Mouse (Mus musculus): ENCODE measurements around the gene Bglap2. TPM values are rescaled to one million over a fixed set of nuclear protein-coding genes. Genes with fewer than 3 reads are reported as not detected.

Bglap2 gene
- polyA plus RNA-seq, 1 experiment from 2014 or later, result not detected

GRCm38 (mm10) chr3:88363700-88364099 lies 14.8 kb downstream of the Bglap2 start:
- no peaks in the 10 kb centered on the region for H3K9me3 ChIP-seq (replicated peaks; ENCODE audit: control insufficient read depth, low read length)
- WGBS (ENCODE audit: insufficient replicate concordance), result 22% methylated on average over 4 of the region's 4 CpGs
- H3K27me3 ChIP-seq (ENCODE audit: control insufficient read depth, insufficient read depth, low read depth, low read length), result peaks cover 17% of the 10 kb centered on the region
- peak; percentile 94 for ATAC-seq (ENCODE audit: low read depth)
- peaks cover 36% of the 10 kb centered on the region for H3K36me3 ChIP-seq (ENCODE audit: control insufficient read depth, insufficient read depth)
- H3K9ac ChIP-seq (ENCODE audit: low read depth, low read length), result peak overlapping the region; percentile 59
- H3K4me1 ChIP-seq (ENCODE audit: control insufficient read depth, low read depth, low read length), result peaks cover 53% of the 10 kb centered on the region
- peak overlapping the region; percentile 59 for H3K4me3 ChIP-seq (ENCODE audit: low read depth, low read length)
- H3K4me2 ChIP-seq (ENCODE audit: low read depth, low read length), result peak overlapping the region; percentile 67
- peak overlapping the region; percentile 87 for H3K27ac ChIP-seq (ENCODE audit: low read length)

GRCm38 (mm10) chr3:88361612-88362313 lies 16.7 kb downstream of the Bglap2 start:
- H3K4me1 ChIP-seq (ENCODE audit: control insufficient read depth, low read depth, low read length), result peaks cover 51% of the 10 kb centered on the region
- peaks cover 17% of the 10 kb centered on the region for H3K27me3 ChIP-seq (ENCODE audit: control insufficient read depth, insufficient read depth, low read depth, low read length)
- H3K4me3 ChIP-seq (ENCODE audit: low read depth, low read length), result no peak overlapping the region
- no peak for ATAC-seq (ENCODE audit: low read depth)
- 80% methylated on average over 2 of the region's 2 CpGs for WGBS (ENCODE audit: insufficient replicate concordance)
- no peak overlapping the region for H3K4me2 ChIP-seq (ENCODE audit: low read depth, low read length)
- H3K9ac ChIP-seq (ENCODE audit: low read depth, low read length), result no peak overlapping the region
- H3K27ac ChIP-seq (ENCODE audit: low read length), result peak overlapping the region; percentile 87
- no peaks in the 10 kb centered on the region for H3K9me3 ChIP-seq (replicated peaks; ENCODE audit: control insufficient read depth, low read length)
- peaks cover 53% of the 10 kb centered on the region for H3K36me3 ChIP-seq (ENCODE audit: control insufficient read depth, insufficient read depth)

GRCm38 (mm10) chr3:88361096-88361495 lies 17.4 kb downstream of the Bglap2 start:
- Histone ChIP-seq H3K36me3 (ENCODE audit: control insufficient read depth, insufficient read depth) (peaks cover 58% of the 10 kb centered on the region), H3K27ac (ENCODE audit: low read length) (no peak overlapping the region), H3K4me1 (ENCODE audit: control insufficient read depth, low read depth, low read length) (peaks cover 51% of the 10 kb centered on the region), H3K27me3 (ENCODE audit: control insufficient read depth, insufficient read depth, low read depth, low read length) (peaks cover 13% of the 10 kb centered on the region), H3K9ac (ENCODE audit: low read depth, low read length) (no peak overlapping the region), H3K9me3 (replicated peaks; ENCODE audit: control insufficient read depth, low read length) (no peaks in the 10 kb centered on the region), H3K4me3 (ENCODE audit: low read depth, low read length) (no peak overlapping the region), H3K4me2 (ENCODE audit: low read depth, low read length) (no peak overlapping the region)
- WGBS (ENCODE audit: insufficient replicate concordance), result 50% methylated on average over 6 of the region's 6 CpGs
- ATAC-seq (ENCODE audit: low read depth), result no peak

- Histone ChIP-seq H3K9ac (ENCODE audit: low read depth, low read length) (no peak overlapping the region), H3K27me3 (ENCODE audit: control insufficient read depth, insufficient read depth, low read depth, low read length) (peaks cover 2% of the 10 kb centered on the region; the same call in 1 of the 2 replicates), H3K4me3 (ENCODE audit: low read depth, low read length) (no peak overlapping the region), H3K4me2 (ENCODE audit: low read depth, low read length) (no peak overlapping the region), H3K27ac (ENCODE audit: low read length) (0 out of 2 replicates have a peak overlapping the region, but pooled peaks have one; percentile 5), H3K9me3 (replicated peaks; ENCODE audit: control insufficient read depth, low read length) (no peaks in the 10 kb centered on the region), H3K4me1 (ENCODE audit: control insufficient read depth, low read depth, low read length) (peaks cover 42% of the 10 kb centered on the region), H3K36me3 (ENCODE audit: control insufficient read depth, insufficient read depth) (peaks cover 69% of the 10 kb centered on the region)
- WGBS (ENCODE audit: insufficient replicate concordance), result 75% methylated on average over 3 of the region's 3 CpGs
- ATAC-seq (ENCODE audit: low read depth), result no peak
These were observed 18.5 kb downstream of the Bglap2 start for GRCm38 (mm10) chr3:88359989-88360388.

GRCm38 (mm10) chr3:88359584-88359983 lies 18.9 kb downstream of the Bglap2 start:
- H3K9ac ChIP-seq (ENCODE audit: low read depth, low read length), result no peak overlapping the region
- no peaks in the 10 kb centered on the region for H3K9me3 ChIP-seq (replicated peaks; ENCODE audit: control insufficient read depth, low read length)
- no peak overlapping the region for H3K4me3 ChIP-seq (ENCODE audit: low read depth, low read length)
- 0 out of 2 replicates have a peak overlapping the region, but pooled peaks have one; percentile 5 for H3K27ac ChIP-seq (ENCODE audit: low read length)
- no peak for ATAC-seq (ENCODE audit: low read depth)
- 83% methylated on average over 5 of the region's 5 CpGs for WGBS (ENCODE audit: insufficient replicate concordance)
- H3K36me3 ChIP-seq (ENCODE audit: control insufficient read depth, insufficient read depth), result peaks cover 73% of the 10 kb centered on the region
- H3K4me2 ChIP-seq (ENCODE audit: low read depth, low read length), result no peak overlapping the region
- peaks cover 37% of the 10 kb centered on the region for H3K4me1 ChIP-seq (ENCODE audit: control insufficient read depth, low read depth, low read length)
- no peaks in the 10 kb centered on the region for H3K27me3 ChIP-seq (ENCODE audit: control insufficient read depth, insufficient read depth, low read depth, low read length)

- ATAC-seq (ENCODE audit: low read depth), result no peak
- Histone ChIP-seq H3K36me3 (ENCODE audit: control insufficient read depth, insufficient read depth) (peaks cover 96% of the 10 kb centered on the region), H3K4me3 (ENCODE audit: low read depth, low read length) (no peak overlapping the region), H3K4me2 (ENCODE audit: low read depth, low read length) (no peak overlapping the region), H3K9ac (ENCODE audit: low read depth, low read length) (no peak overlapping the region), H3K4me1 (ENCODE audit: control insufficient read depth, low read depth, low read length) (no peaks in the 10 kb centered on the region), H3K27ac (ENCODE audit: low read length) (no peak overlapping the region), H3K9me3 (replicated peaks; ENCODE audit: control insufficient read depth, low read length) (no peaks in the 10 kb centered on the region), H3K27me3 (ENCODE audit: control insufficient read depth, insufficient read depth, low read depth, low read length) (no peaks in the 10 kb centered on the region)
- 91% methylated on average over 8 of the region's 8 CpGs for WGBS (ENCODE audit: insufficient replicate concordance)
These were observed 23.9 kb downstream of the Bglap2 start for GRCm38 (mm10) chr3:88354396-88355165.

- Histone ChIP-seq H3K27ac (ENCODE audit: low read length) (no peak overlapping the region), H3K9me3 (replicated peaks; ENCODE audit: control insufficient read depth, low read length) (no peaks in the 10 kb centered on the region), H3K4me2 (ENCODE audit: low read depth, low read length) (no peak overlapping the region), H3K36me3 (ENCODE audit: control insufficient read depth, insufficient read depth) (peaks cover 92% of the 10 kb centered on the region), H3K4me3 (ENCODE audit: low read depth, low read length) (no peak overlapping the region), H3K27me3 (ENCODE audit: control insufficient read depth, insufficient read depth, low read depth, low read length) (no peaks in the 10 kb centered on the region), H3K9ac (ENCODE audit: low read depth, low read length) (no peak overlapping the region), H3K4me1 (ENCODE audit: control insufficient read depth, low read depth, low read length) (no peaks in the 10 kb centered on the region)
- ATAC-seq (ENCODE audit: low read depth), result no peak
- 89% methylated on average over 9 of the region's 9 CpGs for WGBS (ENCODE audit: insufficient replicate concordance)
These were observed 25.6 kb downstream of the Bglap2 start for GRCm38 (mm10) chr3:88352907-88353306.

GRCm38 (mm10) chr3:88350732-88351131 lies 27.8 kb downstream of the Bglap2 start:
- Histone ChIP-seq H3K9me3 (replicated peaks; ENCODE audit: control insufficient read depth, low read length) (no peaks in the 10 kb centered on the region), H3K4me1 (ENCODE audit: control insufficient read depth, low read depth, low read length) (no peaks in the 10 kb centered on the region), H3K4me2 (ENCODE audit: low read depth, low read length) (no peak overlapping the region), H3K27me3 (ENCODE audit: control insufficient read depth, insufficient read depth, low read depth, low read length) (no peaks in the 10 kb centered on the region), H3K36me3 (ENCODE audit: control insufficient read depth, insufficient read depth) (peaks cover 91% of the 10 kb centered on the region), H3K9ac (ENCODE audit: low read depth, low read length) (no peak overlapping the region), H3K27ac (ENCODE audit: low read length) (no peak overlapping the region), H3K4me3 (ENCODE audit: low read depth, low read length) (no peak overlapping the region)
- 88% methylated on average over 13 of the region's 13 CpGs for WGBS (ENCODE audit: insufficient replicate concordance)
- ATAC-seq (ENCODE audit: low read depth), result no peak

GRCm38 (mm10) chr3:88339006-88339405 lies 39.5 kb downstream of the Bglap2 start:
- no peak for ATAC-seq (ENCODE audit: low read depth)
- Histone ChIP-seq H3K9ac (ENCODE audit: low read depth, low read length) (peak overlapping the region; percentile 48), H3K4me2 (ENCODE audit: low read depth, low read length) (peak overlapping the region; percentile 86), H3K27me3 (ENCODE audit: control insufficient read depth, insufficient read depth, low read depth, low read length) (no peaks in the 10 kb centered on the region), H3K27ac (ENCODE audit: low read length) (peak overlapping the region; percentile 79), H3K4me1 (ENCODE audit: control insufficient read depth, low read depth, low read length) (peaks cover 40% of the 10 kb centered on the region), H3K36me3 (ENCODE audit: control insufficient read depth, insufficient read depth) (peaks cover 19% of the 10 kb centered on the region), H3K9me3 (replicated peaks; ENCODE audit: control insufficient read depth, low read length) (no peaks in the 10 kb centered on the region), H3K4me3 (ENCODE audit: low read depth, low read length) (peak overlapping the region; percentile 27)
- 54% methylated on average over 3 of the region's 3 CpGs for WGBS (ENCODE audit: insufficient replicate concordance)
